8 mouse cellular contexts compared by ENCODE assay signal in genomic region chr13:4771120-4772075, GRCm38 (mm10).
DNase-seq lines count a peak whose midpoint lies in the region; ATAC-seq and TF ChIP-seq lines count a peak whose summit lies in the region.

No protein-coding gene starts in this region.

- no peaks in the 10 kb centered on the region for H3K4me1 ChIP-seq in neural tube, embryonic 13.5 days (replicated peaks)

- no peaks in the 10 kb centered on the region for H3K36me3 ChIP-seq in neural tube, embryonic 13.5 days

- peak; percentile 62 for TF ChIP-seq CTCF in layer of hippocampus, adult 2 months (conservative IDR thresholded peaks at IDR 0.05)

- DNase-seq in NIH3T3 (ENCODE audit: low read depth), result peak; percentile 94
- DNase-seq in cerebellum, adult 8-10 months, result peak; percentile 3
- peak; percentile 71 to 75 for DNase-seq in frontal cortex, adult 2 months (ENCODE audit: extremely low spot score in 1 of 2, low spot score in 1 of 2)
- peak; percentile 58 to 63 for DNase-seq in layer of hippocampus, adult 2 months (ENCODE audit: low spot score in 2 of 2)
- DNase-seq in lung, adult 18-20 months, result peak; percentile 93 to 96
- peak; percentile 69 to 84 for DNase-seq in urinary bladder, postnatal 36 days (ENCODE audit: low spot score in 2 of 2)

- H3K4me2 ChIP-seq in neural tube, embryonic 13.5 days, result no peak overlapping the region

- no peaks in the 10 kb centered on the region for H3K9me3 ChIP-seq in neural tube, embryonic 13.5 days

- H3K27me3 ChIP-seq in neural tube, embryonic 13.5 days, result no peaks in the 10 kb centered on the region

- peak; percentile 100 for ATAC-seq in hematopoietic stem cell, adult 5-6 weeks (replicated peaks in 1 of 2; ENCODE audit: insufficient read depth in 1 of 2, low FRiP score in 2 of 2, low TSS enrichment in 1 of 2, low read depth in 1 of 2, poor library complexity in 2 of 2, severe bottlenecking in 2 of 2)
- ATAC-seq in neural tube, embryonic 13.5 days (ENCODE audit: low read depth), result peak; percentile 95

- H3K4me3 ChIP-seq in layer of hippocampus, adult 2 months, result peak overlapping the region; percentile 43
- no peak overlapping the region for H3K4me3 ChIP-seq in neural tube, embryonic 13.5 days

- 54% methylated on average over 12 of the region's 12 CpGs for WGBS in neural tube, embryonic 13.5 days

- no peak overlapping the region for H3K9ac ChIP-seq in neural tube, embryonic 13.5 days

- H3K27ac ChIP-seq in layer of hippocampus, adult 2 months, result peak overlapping the region; percentile 83
- H3K27ac ChIP-seq in neural tube, embryonic 13.5 days (replicated peaks), result peak overlapping the region; percentile 52

Comparison
In these comparisons a context has a peak if more than half of its experiments do, and no peak if none do; other contexts are left out.
1. DNase-seq: peak in every context shown above with its lines; median percentile 94 in lung, adult 18-20 months; 94 in NIH3T3; 76 in urinary bladder, postnatal 36 days; 73 in frontal cortex, adult 2 months; 60 in layer of hippocampus, adult 2 months; 3 in cerebellum, adult 8-10 months.